In the genomic region with DNA sequence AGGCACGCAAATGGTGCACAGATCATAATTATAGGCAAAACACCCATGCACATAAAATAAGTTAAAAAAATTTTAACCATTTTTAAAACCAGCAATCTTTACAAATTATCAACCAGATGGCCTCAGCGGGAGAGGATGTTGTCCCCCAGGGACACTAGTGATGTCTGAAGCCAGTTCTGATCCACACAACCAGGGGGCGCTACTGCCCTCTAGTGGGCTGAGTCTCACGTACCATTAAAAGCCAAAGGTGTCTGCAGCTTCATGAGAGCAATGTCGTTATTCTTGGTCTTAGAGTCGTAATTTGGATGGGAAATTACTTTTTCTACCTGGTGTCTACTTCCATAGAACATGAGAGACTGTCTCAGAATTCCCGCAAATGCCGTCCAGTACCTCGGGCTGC, we compare ENCODE assay signal across 10 mouse cellular contexts. TPM values are rescaled to one million over a fixed set of nuclear protein-coding genes. Genes with fewer than 3 reads are reported as not detected.
DNase-seq lines count a peak whose midpoint lies in the region; ATAC-seq and TF ChIP-seq lines count a peak whose summit lies in the region.
"Had no signal": no experiment of that assay in that cellular context is flagged by ENCODE, and none has a peak within 500 bp of the region (broad histone marks: within the 10 kb centered on the region; RNA-seq: fewer than 3 reads in every experiment).

No protein-coding gene starts in this region.

- H3K4me2 ChIP-seq in hindbrain, embryonic 16.5 days (ENCODE audit: low read length) = no peak overlapping the region

- peak; percentile 47 for TF ChIP-seq CTCF in E14TG2a.4 (conservative IDR thresholded peaks at IDR 0.05; ENCODE audit: low read length)

- no peak overlapping the region for H3K4me3 ChIP-seq in hindbrain, embryonic 10.5 days
- no peak overlapping the region for H3K4me3 ChIP-seq in hindbrain, embryonic 16.5 days (ENCODE audit: low read length)
- H3K4me3 ChIP-seq in E14TG2a.4 (replicated peaks; ENCODE audit: low read length) = no peak overlapping the region
- H3K4me3 ChIP-seq: myocyte had no signal

- ATAC-seq in hindbrain, embryonic 16.5 days = no peak
- no peak for ATAC-seq in monocyte, adult 5-6 weeks (replicated peaks; ENCODE audit: insufficient number of reproducible peaks, low FRiP score, low TSS enrichment, poor library complexity, severe bottlenecking)

- DNase-seq in hindbrain, embryonic 10.5 days (ENCODE audit: low spot score) = peak; percentile 12
- peak; percentile 63 for DNase-seq in adrenal gland, postnatal 25 days
- peak; percentile 45 to 65 for DNase-seq in frontal cortex, postnatal 36 days (ENCODE audit: low spot score in 2 of 2)
- DNase-seq in left cerebral cortex, adult 11 months (ENCODE audit: low spot score) = peak; percentile 30
- DNase-seq in right cerebral cortex, adult 18-20 months = peak; percentile 23

- H3K36me3 ChIP-seq in hindbrain, embryonic 10.5 days = no peaks in the 10 kb centered on the region
- no peaks in the 10 kb centered on the region for H3K36me3 ChIP-seq in hindbrain, embryonic 16.5 days (ENCODE audit: control insufficient read depth, insufficient read depth, low read length)
- no peaks in the 10 kb centered on the region for H3K36me3 ChIP-seq in E14TG2a.4 (ENCODE audit: insufficient read depth, low read length)

- no peak overlapping the region for H3K9ac ChIP-seq in hindbrain, embryonic 16.5 days (ENCODE audit: low read depth, low read length)

- WGBS in hindbrain, embryonic 10.5 days = 73% methylated on average over 9 of the region's 9 CpGs
- WGBS in hindbrain, embryonic 16.5 days = 72% methylated on average over 9 of the region's 9 CpGs

- H3K4me1 ChIP-seq in hindbrain, embryonic 10.5 days (replicated peaks) = peaks cover 6% of the 10 kb centered on the region; the same call in 1 of the 2 replicates
- no peaks in the 10 kb centered on the region for H3K4me1 ChIP-seq in hindbrain, embryonic 16.5 days (ENCODE audit: control insufficient read depth, insufficient read depth, low read depth, low read length)
- no peaks in the 10 kb centered on the region for H3K4me1 ChIP-seq in E14TG2a.4 (replicated peaks; ENCODE audit: low read depth, low read length)

- H3K27me3 ChIP-seq in hindbrain, embryonic 10.5 days (ENCODE audit: insufficient read depth, poor library complexity, severe bottlenecking) = no peaks in the 10 kb centered on the region
- no peaks in the 10 kb centered on the region for H3K27me3 ChIP-seq in hindbrain, embryonic 16.5 days (replicated peaks; ENCODE audit: control insufficient read depth, insufficient read depth, low read length)
- H3K27me3 ChIP-seq in E14TG2a.4 (ENCODE audit: insufficient read depth, low read length) = no peaks in the 10 kb centered on the region; the same call in 1 of the 2 replicates

- H3K27ac ChIP-seq in hindbrain, embryonic 10.5 days = no peak overlapping the region
- H3K27ac ChIP-seq in hindbrain, embryonic 16.5 days (ENCODE audit: low read depth, low read length) = no peak overlapping the region

- no peaks in the 10 kb centered on the region for H3K9me3 ChIP-seq in hindbrain, embryonic 10.5 days
- H3K9me3 ChIP-seq in hindbrain, embryonic 16.5 days (ENCODE audit: control insufficient read depth, low read length) = no peaks in the 10 kb centered on the region
- no peaks in the 10 kb centered on the region for H3K9me3 ChIP-seq in E14TG2a.4 (ENCODE audit: low read length)

RNA-seq across cellular contexts. Expression of a gene that starts 42.3 kb away (rescaled TPM):
- 0.46 and 0.50 TPM in 2 replicates for polyA plus RNA-seq in hindbrain, embryonic 10.5 days (2016; fragmentation: Nextera tagmentation; extraction: Ambion mirVana)
- 0.11 and 0.27 TPM in 2 replicates for polyA plus RNA-seq in hindbrain, embryonic 16.5 days (2015; fragmentation: Nextera tagmentation; extraction: Ambion mirVana)
- total RNA-seq in adrenal gland, postnatal 25 days (2021) = not detected in 2 replicates
- not detected in 3 replicates for total RNA-seq in monocyte, adult 5-6 weeks (2017)
- total RNA-seq: hematopoietic stem cell, adult 5-6 weeks had no signal

RNA-seq across cellular contexts. Expression of a gene that starts 54.0 kb away (rescaled TPM):
- not detected in 2 replicates for polyA plus RNA-seq in hindbrain, embryonic 10.5 days (2016; fragmentation: Nextera tagmentation; extraction: Ambion mirVana)
- not detected in 2 replicates for polyA plus RNA-seq in hindbrain, embryonic 16.5 days (2015; fragmentation: Nextera tagmentation; extraction: Ambion mirVana)
- not detected in 2 replicates for total RNA-seq in adrenal gland, postnatal 25 days (2021)
- total RNA-seq in monocyte, adult 5-6 weeks (2017) = 0.96 TPM in 1 of 3 replicates, not detected in the others
- total RNA-seq: hematopoietic stem cell, adult 5-6 weeks had no signal
- polyA plus RNA-seq: myocyte had no signal

Comparison
In these comparisons a context has a peak if more than half of its experiments do, and no peak if none do; other contexts are left out.
1. DNase-seq: peak in every context shown above with its lines; median percentile 63 in adrenal gland, postnatal 25 days; 55 in frontal cortex, postnatal 36 days; 30 in left cerebral cortex, adult 11 months; 23 in right cerebral cortex, adult 18-20 months; 12 in hindbrain, embryonic 10.5 days.